Mouse (Mus musculus) CD4-positive helper T cell, adult 2 months (primary cell): ENCODE measurements around the gene Slc4a10.

Experiments used
- DNase-seq: peaks from one replicate; pipeline ENCODE4 v3.0.0-alpha.2; 2012; ENCODE audit warnings: low read depth, missing footprints, low spot score

The Slc4a10 gene

DNA sequence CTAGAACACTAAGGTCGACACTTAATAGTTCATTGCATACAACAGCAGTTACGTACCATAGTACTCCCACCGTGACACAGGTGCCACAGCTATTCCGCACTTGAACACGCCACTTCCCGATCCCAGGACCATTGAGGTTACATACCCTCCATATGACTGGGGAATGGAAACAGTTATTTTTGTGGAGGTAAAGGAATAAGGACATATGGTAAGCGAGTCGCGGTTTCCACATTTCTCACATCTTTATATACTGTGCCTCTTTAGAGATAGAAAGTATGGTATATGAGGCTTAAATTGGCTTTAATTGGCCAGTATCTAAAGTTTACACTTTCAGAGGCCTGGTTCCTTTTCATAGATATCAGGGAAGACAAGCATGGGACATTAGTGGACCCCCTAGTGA is 301.5 kb downstream of the Slc4a10 start:
- no peak for DNase-seq

DNA sequence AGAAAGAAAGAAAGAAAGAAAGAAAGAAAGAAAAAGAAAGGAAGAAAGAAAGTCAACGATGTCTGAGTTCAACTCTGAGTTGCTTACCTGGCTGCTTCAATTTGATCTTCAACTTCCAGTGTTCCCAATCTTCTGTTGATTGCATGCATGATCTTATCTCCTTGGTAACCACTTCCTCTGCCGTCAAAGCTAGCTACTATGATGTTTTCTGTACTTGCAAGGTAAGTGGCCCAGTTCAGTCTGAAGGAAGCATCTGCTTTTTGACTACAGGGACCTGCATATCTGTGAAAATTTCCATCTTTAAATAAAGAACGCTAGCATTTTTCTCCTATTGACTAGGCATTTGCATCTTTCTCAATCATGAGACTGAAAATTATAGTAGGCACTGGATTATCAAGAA is 305.8 kb downstream of the Slc4a10 start:
- peak; percentile 84 for DNase-seq

DNA sequence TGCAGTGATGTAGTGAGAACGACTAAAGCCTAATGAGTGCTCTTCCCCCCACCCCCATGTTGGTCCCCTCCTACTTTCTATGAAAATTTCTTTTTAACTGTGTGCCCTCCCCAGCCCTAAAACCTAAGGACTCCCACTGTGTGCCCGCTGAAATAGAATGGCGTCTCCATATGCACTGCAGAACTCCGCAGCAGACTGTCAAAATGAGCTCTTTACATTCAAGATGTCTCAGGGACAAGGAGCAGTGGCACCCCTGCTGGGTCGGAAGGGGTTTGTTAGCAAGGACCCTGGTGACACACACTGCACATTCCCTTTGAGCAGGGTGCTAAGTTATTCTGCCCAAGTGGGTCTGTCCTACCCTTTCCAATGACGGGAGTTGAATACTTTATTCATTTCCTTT is 309.5 kb downstream of the Slc4a10 start:
- no peak for DNase-seq

DNA sequence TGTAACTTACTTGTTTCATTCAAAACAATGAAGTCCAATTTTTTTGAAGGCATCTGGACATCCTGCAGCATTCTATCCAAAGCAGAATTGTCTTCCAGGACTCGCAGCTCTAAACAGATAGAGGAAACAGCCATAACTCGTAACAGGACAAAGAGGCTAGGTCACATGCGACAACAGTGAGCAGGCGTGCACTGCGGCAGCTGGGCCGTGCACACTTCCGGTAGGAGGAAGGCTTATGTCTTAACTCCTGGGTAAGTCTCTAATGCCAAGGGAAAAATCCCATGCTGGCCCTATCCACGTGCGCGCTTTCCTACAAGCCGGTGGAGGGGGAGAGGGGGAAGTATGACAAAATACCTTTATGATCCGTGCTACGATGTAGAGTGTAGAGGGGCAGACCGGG is 310.3 kb downstream of the Slc4a10 start:
- no peak for DNase-seq

DNA sequence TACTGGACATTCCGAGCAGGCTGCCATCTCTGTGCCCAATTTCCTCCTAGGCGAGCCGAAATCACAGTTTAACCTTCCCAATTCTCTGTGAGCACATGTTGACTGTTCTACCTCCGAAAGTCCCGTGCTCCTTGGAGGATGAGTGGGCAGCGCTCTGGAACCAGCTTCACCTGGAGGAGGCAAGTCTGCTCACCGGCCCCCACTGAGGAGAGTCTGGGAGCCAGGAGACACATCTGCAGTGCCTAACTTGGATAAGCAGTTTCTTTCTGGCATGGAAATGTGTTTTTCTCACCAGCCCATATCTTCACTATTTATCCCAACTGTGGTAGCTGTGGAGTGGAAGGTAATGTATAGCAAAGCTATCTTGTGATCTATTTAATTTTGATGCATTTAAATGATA is 311.0 kb downstream of the Slc4a10 start:
- no peak for DNase-seq

DNA sequence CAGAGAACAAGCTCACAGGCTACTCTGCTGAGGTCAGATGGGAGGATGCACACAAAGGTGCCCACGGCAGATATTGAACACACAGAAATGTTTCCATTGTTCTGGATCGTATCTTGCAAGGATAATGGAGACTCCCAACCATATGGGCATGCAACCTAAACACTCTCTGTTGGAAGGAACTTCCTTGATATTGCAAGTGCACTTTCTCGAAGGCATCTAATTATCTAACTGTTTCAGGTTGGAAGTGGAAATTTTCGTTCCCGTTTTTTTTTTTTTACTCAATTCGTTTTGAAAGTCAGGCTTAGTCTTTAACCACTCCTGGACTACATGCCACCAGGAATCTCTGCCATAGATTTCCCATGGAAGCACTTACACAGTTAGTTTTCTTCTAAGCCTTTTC is 314.6 kb downstream of the Slc4a10 start:
- no peak for DNase-seq

DNA sequence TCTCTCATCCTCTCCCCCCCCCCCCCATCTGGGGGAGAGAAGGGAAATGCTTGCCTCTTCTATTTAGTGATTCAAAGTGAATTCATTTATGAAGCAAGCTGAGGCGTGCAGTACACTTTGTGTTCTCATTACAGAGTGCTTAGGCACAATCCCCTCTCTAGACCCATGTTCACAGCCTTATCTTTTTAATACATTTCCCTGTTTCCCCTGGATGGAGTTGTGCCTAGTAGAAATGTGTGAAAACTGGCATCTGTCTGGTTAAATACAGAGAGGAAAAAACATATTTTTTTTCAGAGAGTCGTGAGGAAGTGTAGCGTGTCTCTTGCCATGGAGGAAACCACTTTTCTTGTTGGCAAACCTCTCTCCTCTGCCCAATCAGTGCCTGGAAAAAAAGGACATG is 315.3 kb downstream of the Slc4a10 start:
- DNase-seq, result no peak

DNA sequence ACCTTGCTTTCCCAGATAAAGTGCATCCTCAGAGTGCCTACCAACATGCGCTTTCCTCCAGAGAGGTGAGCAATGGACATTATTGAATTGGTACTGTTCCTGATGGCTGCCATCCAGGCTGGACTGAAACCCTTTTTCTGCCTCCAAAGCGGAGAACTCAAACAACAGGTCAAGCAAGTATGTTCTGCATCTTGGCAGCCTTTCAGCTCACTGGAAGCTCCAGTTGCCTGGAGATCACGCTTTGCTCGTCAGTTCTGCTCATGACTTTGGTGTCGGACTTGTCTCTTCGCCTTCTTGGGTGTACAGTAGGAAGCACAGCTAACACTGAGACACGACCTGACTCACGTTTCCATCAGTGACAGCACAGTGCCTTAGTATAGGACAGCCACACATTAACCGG is 315.9 kb downstream of the Slc4a10 start:
- DNase-seq, result no peak

DNA sequence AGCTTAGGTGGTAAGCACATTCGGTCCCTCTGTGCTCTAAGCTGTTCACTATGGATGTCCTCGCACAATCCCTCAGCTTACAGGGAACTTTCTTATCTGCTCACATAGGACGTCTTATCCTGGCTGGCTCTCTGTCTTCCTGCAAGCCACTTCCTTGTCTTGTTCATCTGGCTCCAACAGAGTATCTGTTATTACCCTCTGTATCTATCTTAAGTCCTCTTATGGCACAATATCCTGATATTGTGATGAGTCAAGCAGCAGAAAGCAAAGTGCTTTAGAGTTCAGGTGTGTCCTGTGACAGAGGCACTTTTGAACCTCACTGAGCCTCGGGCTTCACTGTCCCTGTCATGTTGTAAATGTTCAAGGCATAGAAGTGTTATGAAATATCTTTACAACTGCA is 317.3 kb downstream of the Slc4a10 start:
- no peak for DNase-seq

DNA sequence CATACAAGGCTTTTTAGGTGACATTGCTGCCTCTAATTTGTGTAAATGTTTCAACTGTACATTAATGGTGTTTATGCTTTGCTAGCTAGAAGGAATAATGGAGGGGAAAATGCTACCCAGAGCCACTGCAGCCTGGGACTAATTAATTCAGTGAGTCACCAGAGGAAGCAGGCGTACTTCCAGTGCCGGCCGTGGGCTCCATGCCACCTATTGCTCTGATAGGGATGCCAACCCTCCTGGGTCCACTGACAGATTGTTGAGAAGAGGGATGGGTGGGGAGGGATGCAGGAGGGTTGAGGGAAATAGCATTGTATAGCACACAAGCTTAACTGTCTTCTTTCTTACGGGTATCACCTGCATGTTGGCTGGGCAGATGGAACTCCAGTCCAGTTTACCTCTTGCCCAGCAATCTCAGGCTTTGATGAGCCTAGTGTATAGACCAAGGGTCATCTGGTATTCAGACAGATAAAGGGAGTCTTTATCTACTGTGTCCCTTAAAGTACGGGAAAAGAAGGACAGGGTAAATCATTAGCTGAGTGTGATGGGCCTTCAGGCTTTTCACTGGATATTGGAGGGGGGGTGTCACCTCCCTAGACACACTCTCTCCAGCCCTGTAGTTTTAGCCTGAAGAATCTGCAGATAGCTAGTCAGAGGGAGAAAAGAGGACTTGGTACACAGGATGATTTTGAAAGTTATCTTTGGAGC is 322.2 kb downstream of the Slc4a10 start:
- DNase-seq, result no peak

DNA sequence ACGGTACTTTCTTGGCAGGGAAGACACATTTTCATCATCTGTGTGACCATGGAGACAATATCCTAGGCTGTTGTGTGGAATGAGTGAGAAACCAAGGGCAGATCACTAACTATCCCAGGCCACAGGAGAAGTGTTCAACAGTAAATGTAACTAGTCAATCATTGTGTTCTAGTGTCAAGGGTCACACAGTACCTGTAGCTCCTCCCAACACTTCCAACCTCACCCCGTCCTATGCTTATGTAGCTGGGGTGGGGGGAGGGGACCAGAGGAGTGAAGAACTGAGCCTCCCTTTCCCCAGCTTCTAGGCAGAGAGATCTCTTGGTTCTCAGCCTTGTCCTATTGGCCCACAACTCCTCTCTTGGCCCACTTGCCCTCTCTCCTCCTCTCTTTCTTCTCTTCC is 323.8 kb downstream of the Slc4a10 start:
- DNase-seq, result no peak

DNA sequence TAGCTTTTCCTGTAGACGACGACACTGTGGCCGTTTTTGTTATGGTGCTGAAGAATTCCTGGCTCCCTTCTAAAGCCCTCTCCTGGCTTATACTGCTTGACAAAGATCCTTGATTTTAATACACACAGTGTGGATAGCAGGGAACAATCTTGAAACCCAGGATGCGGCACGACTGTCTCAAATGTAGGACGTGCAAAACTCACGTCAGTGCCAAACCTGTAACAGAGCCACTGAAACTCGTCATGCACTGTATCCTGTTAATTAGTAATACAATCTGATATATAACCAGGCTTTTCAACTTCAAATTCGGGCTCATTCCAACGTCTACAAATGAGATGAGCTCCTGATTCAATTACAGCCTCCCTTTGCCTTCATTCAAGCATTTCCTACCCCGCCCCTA is 327.4 kb downstream of the Slc4a10 start:
- no peak for DNase-seq
